Mouse (Mus musculus) layer of hippocampus, adult 18-20 months (tissue): Measurements from ENCODE around the gene Inka1. TPM values are rescaled to one million over a fixed set of nuclear protein-coding genes. Genes with fewer than 3 reads are reported as not detected.

Experiments
- DNase-seq, 2 experiments: peaks; one replicate each; pipeline ENCODE4 v3.0.0; 2022; ENCODE audit warnings: low spot score in 2 of 2
- total RNA-seq, 2 experiments: library from RNA; stranded (reverse); gene quantifications; 2 replicates each; pipeline ENCODE4 v1.2.3; 2021

The Inka1 gene
- total RNA-seq, 2 experiments from 2014 or later, result 10.7 to 14.7 TPM

DNA sequence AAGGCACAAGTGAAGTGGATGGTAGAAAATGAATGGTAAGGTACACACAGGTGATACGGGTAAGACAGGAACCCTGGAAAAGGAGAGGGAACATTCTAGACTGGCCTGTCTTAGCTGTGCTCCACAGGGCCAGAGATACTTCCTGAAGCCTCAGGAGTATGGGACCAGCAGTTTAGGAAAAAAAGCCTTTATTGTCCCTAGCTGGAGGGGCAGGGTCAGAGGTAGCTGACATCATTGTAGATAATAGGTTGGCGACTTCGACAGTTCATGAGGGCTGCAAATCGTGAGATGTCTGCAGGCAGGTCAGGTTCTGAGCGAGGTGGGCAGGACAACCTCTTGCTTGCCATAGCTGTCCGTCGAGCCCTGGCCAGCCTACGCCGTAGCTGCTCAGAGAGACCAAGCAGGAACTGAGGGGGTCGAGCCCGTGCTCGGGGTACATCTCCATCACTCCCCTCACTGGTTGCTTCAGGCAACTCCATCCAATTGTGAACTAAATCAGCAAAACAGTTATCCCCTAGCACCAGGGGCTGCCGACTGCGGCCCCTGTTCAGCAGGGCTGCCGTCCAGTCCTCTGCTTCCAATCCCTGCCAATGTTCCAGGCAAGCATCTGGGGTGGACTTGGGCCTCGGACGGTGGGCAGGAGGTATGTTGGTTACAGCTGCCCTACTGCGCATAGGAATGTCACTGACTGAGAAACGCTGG is 1.5 kb downstream of the Inka1 start:
- DNase-seq, result no peak

DNA sequence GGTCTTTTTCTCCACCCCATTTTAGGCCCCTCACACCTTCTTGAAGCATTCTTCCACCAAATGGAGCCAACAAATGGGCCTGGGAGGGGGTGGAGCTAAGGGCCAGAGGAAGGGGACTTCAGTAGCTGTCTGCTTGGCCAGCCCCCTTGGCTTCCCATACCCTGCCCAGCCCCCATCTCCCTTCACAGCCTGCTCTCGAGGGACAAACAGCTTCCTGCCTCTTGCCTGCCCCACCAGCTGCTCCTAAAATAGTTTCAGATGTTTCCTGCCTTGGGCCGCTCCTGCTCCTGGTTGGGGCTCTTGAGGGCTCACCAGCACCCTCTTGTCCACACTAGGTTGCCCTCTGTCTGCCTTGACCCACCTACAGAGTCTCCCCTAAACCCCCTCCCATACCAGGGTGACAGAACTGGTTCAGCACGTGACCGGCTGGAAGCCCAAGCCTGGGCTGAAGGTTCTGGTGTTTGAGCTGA is 2.2 kb downstream of the Inka1 start:
- DNase-seq, result peak in 1 of 2 experiments; percentile 29

DNA sequence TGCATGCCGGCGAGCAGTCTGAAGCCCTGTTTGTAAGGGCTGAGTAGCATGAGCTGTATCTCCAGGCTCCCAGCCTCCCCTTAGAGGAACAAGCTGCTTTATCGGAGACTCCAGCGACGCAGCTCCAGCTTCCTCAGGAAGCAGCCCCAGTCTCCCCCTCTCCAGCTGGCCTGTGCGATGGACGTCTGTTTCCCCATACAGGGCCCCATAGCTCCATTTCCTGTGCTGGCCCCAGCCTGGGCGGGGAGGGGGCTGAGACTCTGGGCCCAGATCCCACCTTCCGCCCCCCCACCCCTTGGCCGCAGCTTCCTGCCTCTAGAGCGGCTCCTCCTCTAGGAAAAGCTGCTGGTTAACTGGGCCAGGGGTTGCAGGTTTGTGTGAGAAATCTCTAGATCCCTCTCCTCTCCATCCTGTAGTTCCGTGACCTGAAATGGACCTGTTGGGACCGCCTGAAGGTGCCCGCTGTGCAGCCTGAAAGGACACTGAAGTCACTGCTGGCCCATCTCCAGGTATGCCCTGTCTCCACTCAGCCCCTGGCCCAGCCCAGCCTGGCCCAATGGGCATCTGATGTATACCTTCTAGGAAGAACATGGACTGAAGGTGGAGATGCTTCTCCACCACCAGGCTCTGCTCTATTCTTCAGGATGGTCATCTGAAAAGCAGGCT is 2.9 kb downstream of the Inka1 start, which contains the start of gene Gm20661:
Gene Gm20661, plus strand, starts transcription at position 378 of the 666 bp plus-strand sequence.
- DNase-seq, result peak in 1 of 2 experiments; percentile 70

DNA sequence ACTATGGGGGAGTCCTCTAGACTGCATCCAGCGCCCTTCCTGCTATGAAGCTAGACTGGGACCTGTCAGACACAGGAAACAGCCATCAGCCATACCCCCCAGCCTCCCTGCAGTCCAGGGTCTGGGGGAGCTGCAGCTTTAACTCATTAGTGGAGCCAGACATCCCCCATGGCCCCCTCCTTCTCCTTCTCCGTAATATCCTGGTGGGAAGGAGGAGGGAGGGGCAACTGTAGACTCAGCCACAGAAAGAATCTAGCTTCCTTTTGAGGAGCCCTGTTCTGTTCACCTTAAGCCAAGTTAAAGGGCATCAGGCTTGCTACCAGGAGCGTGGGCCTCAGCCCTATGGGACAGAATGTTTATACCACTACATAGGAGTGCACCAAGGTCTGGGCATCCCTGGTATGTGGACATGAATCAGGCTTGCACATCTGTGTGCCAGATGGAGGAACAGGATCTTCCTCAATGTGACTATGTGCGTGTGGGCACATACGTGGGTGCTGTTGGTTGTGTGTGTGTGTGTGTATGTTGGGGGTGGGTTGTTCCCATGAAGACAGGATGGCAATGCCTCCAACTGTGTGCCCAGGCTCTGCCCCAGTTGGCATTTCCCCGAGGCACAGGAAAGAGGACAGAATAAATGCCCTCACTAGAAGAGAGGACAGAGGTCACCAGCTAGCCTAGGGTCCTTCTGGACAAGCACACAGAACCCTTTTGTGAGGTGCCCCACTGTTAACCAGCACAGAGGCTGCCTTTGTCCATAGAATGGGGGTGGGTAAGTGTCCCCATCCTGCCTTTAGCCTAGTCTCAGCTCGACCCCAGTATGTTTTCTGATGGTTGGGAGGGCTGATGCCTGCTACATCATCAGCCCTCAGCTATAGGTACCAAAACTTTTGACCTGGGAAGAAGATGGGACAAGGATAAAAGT is 3.7 kb downstream of the Inka1 start:
- DNase-seq, result peak; percentile 61 to 86

DNA sequence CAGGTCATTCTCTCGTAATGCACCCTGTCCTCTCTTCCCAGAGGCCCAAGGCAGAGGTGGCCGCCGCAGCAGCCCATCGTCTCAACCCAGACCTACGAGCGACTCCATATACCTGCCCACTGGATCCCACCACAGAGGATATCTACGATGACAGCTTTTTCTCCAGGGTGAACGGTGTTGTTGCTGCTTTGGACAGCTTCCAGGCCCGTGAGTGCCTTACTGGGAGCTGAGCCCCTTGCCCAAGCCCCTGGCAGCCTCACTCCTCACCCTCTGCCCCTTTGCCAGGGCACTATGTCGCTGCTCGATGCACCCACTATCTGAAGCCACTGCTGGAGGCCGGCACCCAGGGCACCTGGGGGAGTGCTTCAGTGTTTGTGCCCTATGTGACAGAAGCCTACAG is 6.9 kb downstream of the Inka1 start:
- no peak for DNase-seq

DNA sequence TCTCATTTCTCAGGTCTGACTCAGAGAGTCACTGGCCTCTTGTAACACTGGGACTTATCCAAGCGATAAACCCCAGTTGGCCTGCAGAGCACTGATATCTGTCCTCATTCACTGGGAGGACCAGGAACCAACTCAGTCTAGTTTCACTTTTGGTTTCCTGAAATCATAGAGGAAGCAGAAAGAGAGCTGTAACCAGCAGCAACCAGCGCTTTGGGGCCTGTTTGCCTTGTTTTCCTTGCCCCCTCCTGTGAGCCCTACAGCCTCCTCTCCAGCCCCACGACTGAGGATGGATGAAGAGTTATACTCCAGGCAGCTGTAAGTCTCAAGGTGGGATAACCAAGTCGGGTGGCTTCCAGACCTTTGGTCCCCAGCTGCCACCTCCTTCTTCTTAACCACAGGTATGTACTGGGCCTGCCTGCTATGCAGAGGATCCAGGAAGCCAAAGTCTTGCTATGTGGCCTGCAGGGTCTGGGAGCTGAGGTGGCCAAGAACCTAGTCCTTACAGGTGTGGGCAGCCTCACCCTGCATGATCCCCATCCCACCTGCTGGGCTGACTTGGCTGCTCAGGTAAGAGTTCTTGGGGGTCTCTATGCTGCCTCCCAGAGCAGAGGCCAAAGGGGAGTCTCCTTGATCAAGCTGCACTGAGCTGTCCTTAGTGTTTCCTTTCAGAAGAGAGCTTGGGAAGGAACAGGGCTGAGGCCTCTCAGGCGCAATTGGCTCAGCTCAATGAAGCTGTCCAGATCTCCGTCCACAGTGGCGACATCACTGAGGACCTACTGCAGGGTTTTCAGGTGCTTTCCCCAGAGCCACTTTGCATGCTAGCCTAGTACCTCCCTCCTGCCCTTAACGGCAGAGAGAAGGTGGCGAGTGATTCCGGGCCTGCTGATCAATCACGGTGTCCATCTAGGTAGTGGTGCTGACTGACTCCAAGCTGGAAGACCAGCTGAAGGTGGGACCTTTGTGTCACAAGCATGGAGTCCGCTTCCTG is 10.0 kb downstream of the Inka1 start, which contains the start of gene Uba7:
Gene Uba7, plus strand, starts transcription at position 107 of the 988 bp plus-strand sequence.
- no peak for DNase-seq

DNA sequence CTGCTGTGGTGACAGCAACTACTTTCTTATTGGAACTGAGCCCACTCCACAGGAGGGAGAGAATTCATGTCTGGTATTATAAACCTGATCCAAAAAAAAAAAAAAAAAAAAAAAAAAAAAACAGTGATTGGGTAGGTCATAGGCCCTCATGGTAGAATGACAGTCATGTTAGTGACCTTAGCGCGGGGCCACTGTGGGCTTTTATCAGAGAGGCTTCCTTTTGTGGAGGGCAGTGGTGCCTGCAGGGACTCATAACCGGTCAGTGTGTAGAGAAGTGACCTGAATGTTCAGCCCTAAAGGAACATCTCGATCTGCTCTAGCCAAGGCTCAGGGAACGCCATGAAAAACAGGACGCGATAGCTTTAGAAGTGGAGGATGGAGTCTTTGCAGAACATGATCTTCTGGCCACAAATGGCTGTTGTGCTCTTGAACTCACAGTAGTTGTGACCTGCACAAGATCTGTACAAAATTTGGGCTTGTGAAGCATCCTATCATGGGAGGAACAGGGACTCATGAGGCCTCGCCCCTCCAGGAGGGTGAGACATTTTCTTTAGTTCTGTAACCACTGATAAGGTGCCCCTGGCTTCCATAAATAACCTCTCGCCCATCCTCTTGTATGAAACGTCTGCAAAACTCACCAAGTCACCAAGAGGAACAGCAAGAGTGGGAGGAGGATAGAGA is 11.0 kb downstream of the Inka1 start:
- DNase-seq, result no peak

DNA sequence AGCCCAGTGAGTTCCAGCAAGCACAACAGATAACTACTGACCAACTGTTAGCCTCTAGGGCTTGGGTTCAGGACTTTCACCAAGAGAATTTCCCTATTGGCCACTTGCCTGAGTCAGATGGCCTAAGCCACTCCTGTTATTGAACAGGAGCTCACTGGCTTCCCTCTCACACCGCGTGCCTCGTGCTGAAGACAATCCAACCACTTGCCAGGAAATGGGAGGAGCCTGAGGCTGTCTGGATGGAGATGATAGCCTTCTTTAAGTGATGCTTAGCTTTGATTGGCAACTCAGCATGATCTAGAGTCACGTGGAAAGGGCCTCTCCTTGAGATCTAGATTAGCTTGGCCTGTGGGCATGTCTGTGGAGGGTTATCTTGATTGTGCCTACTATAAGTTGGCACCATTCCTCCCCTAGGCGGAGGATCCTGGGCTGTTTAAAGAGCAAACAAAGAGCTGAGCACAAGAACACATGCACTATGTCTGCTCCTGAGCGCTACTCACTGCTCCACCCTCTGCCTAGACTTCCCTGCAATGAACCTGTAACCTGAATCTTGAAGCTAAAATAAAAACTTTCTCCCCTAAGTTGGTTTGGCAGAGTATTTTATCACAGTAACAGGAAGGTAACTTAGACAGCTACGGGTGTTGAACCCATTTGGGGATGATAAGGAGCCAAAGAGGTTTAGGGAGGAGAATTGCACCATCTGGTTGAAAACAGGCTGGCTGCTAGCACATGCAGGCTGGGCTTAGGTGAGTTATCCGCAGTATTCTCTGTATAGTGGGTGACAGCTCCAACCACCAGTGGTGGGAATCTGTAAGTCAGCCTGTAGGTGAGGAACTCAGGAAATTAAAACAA is 13.8 kb downstream of the Inka1 start:
- no peak for DNase-seq

DNA sequence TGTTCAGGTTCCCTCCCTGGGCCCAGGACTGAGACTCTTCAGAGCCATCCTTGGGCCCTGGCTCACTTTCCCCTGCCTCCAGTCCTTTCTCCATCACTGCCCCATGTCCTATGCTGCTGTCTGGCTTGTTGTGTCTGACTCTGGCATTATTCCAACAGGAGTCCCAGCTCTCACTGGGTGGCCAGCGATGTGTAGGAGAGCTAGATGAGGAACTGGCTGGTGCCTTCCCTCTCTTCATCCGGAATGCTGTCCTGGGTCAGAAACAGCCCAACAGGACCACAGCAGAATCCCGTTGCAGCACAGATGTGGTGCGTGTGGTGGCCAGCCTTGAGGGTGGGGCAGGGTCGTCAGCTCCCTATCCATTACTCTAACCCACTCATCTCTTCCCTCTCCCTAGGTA is 15.4 kb downstream of the Inka1 start:
- DNase-seq, result no peak

DNA sequence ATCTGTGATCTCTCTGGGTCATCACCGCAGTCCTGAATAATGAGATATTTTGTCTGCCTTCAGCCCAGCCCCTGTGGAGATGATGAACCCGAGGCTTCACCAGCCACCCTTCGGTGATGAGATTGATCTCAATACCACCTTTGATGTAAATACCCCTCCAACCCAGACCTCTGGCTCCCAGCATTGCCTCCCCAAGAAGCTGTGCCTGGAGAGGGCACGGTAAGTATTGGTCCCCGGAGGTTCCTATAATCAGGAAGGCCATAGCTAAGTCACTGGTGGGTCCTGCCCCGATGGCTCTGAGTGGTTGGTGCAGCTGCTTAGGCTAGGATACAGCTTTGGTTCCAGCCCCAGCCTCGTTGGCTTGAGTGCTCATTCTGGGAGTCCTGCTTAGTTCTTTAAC is 17.1 kb downstream of the Inka1 start:
- DNase-seq, result no peak

DNA sequence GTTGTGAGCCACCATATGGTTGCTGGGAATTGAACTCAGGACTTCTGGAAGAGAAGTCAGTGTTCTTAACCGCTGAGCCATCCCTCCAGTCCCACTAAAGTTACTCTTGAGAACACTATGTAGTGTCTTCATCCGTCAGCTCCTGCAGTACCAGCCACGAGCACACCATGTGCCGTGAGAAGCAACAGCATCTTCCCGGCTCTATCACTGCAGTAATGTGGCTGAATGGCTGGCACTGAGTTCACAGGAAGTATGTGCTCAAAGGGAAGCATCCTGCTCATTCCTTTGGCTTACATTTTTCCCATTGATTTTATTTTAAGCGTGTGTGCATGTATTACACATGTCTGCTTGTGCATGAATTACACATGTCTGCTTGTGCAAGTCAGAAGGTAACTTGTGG is 18.2 kb downstream of the Inka1 start:
- DNase-seq, result no peak

DNA sequence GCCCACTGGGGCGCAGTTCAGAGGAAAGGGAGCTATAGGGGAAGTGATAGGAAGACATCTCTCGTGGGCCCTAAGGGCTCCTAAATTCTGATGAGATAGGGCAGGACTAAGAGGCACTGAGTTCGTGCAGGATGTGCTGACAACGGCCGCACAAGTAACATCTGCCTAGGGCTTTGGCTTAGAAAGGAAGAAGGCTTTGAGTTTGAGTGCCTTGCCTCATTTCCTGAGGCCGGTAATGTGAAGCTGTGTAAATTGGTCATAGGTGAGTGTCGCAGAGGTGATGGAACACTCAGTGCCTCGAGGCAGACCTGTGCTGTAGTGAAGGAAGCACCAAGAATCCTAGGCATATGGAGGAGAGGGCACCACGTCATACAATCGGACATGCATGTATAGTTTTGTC is 19.0 kb downstream of the Inka1 start:
- DNase-seq, result no peak

DNA sequence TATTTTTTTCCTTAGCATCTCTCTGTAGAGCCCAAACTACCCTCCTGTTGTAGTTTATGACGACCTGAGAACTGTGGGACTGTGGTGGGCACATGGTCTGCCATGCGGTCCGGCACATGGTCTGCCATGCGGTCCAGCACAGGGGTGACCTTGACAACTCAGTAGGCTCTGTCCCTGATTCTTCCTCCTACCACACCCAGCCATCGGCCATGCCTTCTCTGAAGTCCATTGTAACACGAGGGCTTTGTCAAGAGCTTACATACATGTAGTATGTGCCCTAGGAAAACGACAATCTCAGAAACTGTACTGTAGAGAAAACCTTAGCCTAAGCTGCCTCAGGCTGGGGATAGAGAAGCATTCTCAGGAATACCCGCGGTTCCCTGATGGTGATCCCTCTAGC is 21.0 kb downstream of the Inka1 start:
- DNase-seq, result no peak

DNA sequence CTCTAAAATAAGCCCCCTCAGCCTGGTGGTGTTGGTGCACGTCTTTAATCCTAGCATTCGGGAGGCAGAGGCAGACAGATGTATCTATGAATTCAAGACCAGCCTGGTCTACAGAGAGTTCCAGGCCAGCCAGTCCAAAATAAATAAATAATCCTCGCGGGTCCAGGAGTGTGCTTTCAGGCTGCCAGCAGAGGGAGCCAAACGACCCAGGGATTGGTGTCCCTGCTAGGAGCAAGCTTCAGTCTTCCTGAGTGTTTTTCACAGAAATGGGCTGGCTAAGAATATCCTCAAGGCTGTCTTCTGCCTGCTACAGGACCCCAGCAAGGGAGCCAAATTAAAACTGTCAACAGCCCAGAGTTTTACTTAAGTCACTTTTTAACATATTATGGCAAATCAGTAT is 22.0 kb downstream of the Inka1 start:
- DNase-seq, result peak in 1 of 2 experiments; percentile 87

DNA sequence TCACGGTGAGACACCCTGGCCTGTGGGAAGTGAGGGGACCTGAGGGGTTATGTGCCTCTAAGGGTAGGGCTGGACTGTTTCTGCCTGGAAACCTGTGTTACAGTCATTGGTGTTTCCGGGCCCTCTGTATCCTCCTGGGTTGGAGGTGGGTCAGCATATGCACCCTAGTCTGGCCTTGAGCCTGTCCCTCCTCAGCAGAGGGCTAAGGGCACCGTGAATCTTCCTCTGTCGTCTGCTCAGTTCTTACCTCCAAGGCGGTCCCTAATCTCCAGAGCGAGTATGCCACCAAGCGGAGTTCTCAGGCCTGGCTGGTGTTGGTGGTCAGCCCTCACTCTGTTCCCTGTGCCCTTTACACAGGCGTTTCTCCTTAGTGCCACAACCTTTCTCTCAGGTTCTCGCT is 22.8 kb downstream of the Inka1 start:
- no peak for DNase-seq

DNA sequence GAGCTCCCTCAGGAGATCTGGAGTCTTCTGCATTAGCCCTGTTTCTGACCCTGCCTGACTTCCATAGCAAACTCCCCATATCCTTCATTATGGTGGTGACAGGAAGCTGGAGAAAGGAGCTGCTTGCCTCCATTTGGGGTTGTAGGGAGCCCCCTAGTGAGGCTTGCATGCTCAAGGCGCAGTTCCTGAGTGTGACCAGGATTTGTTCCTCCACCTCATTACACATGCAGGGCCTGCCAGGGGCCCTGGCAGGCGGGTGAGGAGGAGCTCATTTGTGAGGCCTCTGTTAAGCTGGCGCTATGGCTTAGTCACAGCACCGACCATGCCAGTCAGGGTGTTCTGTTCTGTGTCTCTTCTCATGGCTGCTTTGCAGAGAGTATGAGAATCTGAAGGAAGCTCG is 23.8 kb downstream of the Inka1 start:
- DNase-seq, result peak; percentile 74 to 87

DNA sequence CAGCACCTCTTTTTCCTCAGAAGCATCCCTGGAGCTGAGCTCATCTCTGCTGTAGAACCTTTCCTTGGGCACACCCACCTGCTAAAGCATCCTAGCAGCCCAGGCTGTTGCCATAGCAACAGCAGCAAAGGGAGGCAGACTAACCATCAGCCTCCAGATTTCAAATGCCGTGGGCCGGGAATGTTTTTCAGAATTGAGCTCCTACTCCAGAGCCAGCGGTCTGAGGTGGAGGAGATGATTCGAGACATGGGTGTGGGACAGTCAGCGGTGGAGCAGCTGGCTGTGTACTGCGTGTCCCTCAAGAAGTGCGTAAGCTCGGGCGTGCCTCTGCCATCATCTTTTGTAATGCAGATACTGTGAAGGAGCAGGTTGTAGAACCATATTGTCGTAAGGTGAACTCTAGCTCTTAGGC is 24.3 kb downstream of the Inka1 start:
- peak; percentile 84 to 89 for DNase-seq

DNA sequence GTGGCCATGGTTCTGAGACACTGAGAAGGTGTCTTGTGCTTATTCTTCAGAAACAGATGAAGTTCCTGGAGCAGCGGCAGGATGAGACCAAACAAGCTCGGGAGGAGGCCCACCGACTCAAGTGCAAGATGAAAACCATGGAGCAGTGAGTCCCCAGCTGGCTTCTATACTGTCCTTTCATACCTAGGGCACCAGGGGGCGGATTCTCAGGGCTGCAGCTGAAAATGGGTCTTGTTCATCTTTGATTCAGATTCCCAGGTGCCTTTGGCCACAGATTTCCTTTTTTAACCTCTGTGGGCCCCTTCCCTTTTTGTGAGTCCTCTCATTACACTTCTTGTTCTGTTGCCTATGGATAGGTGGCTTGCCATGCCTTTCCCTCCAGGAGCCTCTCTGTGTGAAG is 24.8 kb downstream of the Inka1 start:
- no peak for DNase-seq

DNA sequence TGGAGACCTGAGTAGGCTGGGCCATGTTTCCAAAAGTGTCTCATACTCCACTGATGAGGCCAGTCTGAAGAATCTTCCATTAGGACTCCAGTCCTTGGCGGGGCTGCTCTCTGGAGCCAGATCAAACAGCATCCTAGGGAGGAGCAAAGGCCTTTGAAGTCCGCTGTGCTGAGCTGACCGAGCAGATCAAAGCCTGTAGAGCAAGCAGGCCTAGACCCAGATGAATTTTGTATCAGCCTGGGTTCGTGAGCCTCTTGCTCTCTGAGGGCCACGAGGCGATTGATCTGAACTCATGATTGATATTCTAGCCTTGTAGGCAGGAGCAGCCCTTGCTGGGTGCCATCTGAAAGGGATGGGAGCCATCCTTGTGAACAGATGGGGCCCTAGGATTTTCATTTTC is 25.8 kb downstream of the Inka1 start:
- DNase-seq, result no peak
